Mouse (Mus musculus) olfactory bulb, adult 2 months (tissue): ENCODE measurements around the gene Neurl1a. TPM values are rescaled to one million over a fixed set of nuclear protein-coding genes. Genes with fewer than 3 reads are reported as not detected.
A peak's percentile ranks its signal among the peaks of the same experiment; 100 is the strongest.

ENCODE experiments used
- H3K27ac ChIP-seq: fragments of 200-500 bp; 2 replicates; pipeline ENCODE4 v1.5.1; 2012; ENCODE audit warnings: low read depth, low read length; ENCODE audit not compliant: insufficient read depth
- H3K4me1 ChIP-seq: fragments of 200-500 bp; 2 replicates; pipeline ENCODE4 v1.6.1; 2012; ENCODE audit warnings: low read length; ENCODE audit not compliant: control insufficient read depth, insufficient read depth
- H3K4me3 ChIP-seq: fragments of 200-500 bp; 2 replicates; pipeline ENCODE4 v1.5.1; 2012; ENCODE audit warnings: mild to moderate bottlenecking, low read depth, low read length, moderate library complexity; ENCODE audit not compliant: insufficient read depth
- CTCF ChIP-seq: fragments of 200-500 bp; IDR thresholded peaks from 2 replicates; pipeline ENCODE4 v1.5.1; 2012; ENCODE audit warnings: low read depth, mild to moderate bottlenecking, low read length, moderate library complexity; ENCODE audit not compliant: insufficient read depth
- POLR2A ChIP-seq: fragments of 200-500 bp; IDR thresholded peaks from 2 replicates; pipeline ENCODE4 v1.6.1; 2012; ENCODE audit warnings: mild to moderate bottlenecking, low read depth, low read length, moderate library complexity; ENCODE audit not compliant: insufficient read depth
- WGBS: fragments of 180-500 bp; shearing (Covaris S2); methylation state at CpG from one replicate; pipeline ENCODE4 v1.1.7; 2018; 5-methylcytosine and 5-hydroxymethylcytosine counted together
- polyA plus RNA-seq: library from polyadenylated mRNA; stranded (reverse); fragments of >200 nt; gene quantifications from 2 replicates; pipeline ENCODE4 v1.2.4, GENCODE M21; 2012; ENCODE audit warnings: low replicate concordance; ENCODE audit not compliant: missing spikeins, insufficient read depth, insufficient read length

The Neurl1a gene
- polyA plus RNA-seq, 1 experiment: not detected

DNA sequence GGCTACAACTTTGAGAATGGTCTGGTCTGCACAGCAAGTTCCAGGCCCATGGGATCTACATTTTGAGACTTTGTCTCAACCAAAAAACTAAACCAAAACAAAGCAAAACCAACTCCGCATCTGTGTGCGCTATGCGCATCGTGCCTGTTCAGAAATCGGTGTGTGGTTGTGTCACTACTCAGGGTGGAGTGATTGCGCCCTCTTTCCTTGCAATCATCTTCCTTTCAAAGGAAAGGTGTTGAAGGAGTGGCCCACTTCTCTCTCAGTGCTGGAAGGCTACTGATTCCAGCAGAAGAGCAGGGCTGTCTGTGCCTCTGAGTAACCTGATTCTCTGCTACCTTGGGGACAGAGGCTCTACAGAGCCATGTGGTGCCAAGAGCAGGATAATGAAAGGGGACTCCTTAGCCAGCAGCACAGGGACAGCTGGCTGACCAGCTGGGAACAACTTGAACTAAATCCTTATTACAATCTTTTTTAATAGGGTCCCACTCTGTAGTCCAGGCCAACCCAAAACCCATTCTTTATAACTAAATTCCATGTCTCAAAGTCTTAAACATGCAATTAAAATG is 15.4 kb upstream of the Neurl1a start:
- WGBS: 93% methylated on average over 6 of the region's 6 CpGs
- no peak for TF ChIP-seq CTCF
- TF ChIP-seq POLR2A: no peak
- H3K4me1 ChIP-seq: 0 out of 2 replicates have a peak, but pooled peaks cover under 1% of the 10 kb centered on the region

DNA sequence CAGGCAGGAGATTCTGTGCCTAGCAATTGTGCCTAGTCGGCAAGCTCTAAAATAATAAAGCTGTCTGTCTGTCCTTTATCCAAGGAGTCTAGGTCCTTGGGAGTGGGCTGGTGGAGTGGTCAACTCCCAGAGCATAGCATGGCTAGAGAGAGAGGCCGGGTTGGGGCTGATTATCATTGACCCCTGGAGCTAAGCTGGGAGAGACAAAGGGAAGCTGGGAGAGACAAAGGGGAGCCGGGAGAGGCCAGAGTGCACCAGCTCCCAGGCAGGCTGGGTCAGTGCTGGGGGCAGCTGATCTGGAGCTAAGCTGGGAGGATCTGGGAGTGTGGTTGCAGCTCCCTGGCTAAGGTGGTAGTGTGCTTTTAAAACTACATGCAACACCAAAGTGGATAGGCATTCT is 11.9 kb upstream of the Neurl1a start:
- TF ChIP-seq CTCF (no peak), POLR2A (no peak)
- WGBS: 47% methylated on average over 3 of the region's 3 CpGs

More for the DNA sequence above, 15.4 kb upstream of the Neurl1a start:
- no peak overlapping the region for H3K27ac ChIP-seq
- no peak overlapping the region for H3K4me3 ChIP-seq

DNA sequence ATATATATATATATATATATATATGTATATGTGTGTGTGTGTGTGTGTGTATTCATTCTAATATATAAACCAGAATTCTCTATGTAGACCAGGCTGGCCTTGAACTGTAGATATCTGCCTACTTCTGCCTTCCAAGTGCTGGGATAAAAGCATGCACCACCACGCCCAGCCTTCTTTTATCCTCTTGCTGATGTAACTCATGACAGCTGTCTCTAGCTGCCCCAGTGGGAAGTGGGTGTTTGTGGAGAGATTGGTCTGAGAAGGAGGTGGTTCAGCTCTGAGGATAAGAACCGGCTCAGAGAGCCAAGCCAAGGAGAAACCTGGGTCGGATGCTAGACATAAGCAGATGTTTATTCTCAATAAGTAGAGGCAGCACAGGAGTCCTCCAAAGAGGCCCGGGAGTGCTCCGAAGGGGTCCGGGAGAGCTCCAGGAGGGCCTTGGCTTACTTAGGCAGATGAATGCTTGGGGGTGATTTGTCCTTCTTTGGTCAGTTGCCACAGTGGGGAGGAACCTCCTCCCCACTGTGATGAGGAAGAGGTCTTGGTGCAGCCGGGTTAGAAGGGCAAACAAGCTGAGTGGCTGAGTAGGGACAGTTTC is 10.9 kb upstream of the Neurl1a start:
- TF ChIP-seq POLR2A (no peak), CTCF (no peak)
- no peak overlapping the region for H3K27ac ChIP-seq
- H3K4me3 ChIP-seq: no peak overlapping the region
- H3K4me1 ChIP-seq: peaks cover 6% of the 10 kb centered on the region
- 52% methylated on average over 7 of the region's 7 CpGs for WGBS

More for the DNA sequence above, 11.9 kb upstream of the Neurl1a start:
- peaks cover 6% of the 10 kb centered on the region for H3K4me1 ChIP-seq
- H3K4me3 ChIP-seq: no peak overlapping the region
- no peak overlapping the region for H3K27ac ChIP-seq

DNA sequence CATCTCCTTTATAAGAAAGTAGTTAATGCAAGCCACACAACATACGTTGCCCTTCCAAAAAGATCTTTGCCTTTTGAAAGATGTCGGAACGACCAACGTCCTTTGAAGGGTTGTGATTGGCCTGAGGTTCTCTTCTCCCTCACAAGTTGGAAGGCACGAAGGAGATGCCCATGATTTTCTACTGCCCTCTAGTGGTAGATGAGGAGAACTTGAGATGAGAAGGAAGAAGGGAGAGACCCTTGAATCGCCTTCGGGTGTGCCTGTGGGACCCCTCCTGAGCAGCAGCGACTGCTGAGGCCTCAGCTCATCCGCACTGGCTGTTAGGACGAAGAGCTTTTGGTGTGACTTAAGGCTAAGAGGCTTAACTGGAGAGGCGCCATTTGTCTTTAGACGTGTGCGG is 10.4 kb upstream of the Neurl1a start:
- Histone ChIP-seq H3K4me1 (peaks cover 6% of the 10 kb centered on the region), H3K27ac (no peak overlapping the region), H3K4me3 (no peak overlapping the region)
- 7% methylated on average over 13 of the region's 13 CpGs for WGBS
- TF ChIP-seq POLR2A (no peak), CTCF (peak; percentile 42; the same call in 1 of the 2 replicates)

DNA sequence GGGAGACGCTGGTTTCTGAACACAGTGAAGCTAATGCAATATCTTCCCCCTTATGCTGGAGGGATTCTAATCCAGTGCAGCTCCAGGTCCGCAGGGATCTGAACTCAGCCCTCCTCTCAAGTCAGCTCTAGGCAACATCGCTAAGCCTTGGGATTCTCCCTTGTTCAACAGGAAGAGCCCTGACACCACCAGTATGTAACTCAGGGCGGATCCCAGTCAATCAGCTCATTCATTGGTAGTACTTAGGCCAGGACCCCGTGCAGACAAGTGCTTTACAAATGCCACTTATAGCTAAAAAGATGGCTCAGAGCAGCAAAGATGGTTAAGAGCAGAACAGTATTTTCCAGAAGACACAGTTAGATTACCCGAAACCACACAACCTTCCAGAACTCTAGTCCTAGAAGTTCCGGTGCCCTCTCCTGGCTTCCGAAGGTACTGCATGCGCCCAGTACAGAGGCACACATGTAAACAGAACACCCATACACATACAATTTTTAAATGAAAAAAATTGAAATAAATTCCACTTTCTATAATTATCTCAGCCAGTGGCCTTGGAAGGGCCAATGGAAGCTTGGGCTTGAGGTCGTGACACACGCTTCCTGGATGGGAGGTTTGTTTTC is 9.7 kb upstream of the Neurl1a start:
- no peak; the same call in 1 of the 2 replicates for TF ChIP-seq CTCF
- no peak for TF ChIP-seq POLR2A
- Histone ChIP-seq H3K4me3 (no peak overlapping the region), H3K27ac (no peak overlapping the region), H3K4me1 (peaks cover 6% of the 10 kb centered on the region)
- WGBS: 15% methylated on average over 11 of the region's 11 CpGs

DNA sequence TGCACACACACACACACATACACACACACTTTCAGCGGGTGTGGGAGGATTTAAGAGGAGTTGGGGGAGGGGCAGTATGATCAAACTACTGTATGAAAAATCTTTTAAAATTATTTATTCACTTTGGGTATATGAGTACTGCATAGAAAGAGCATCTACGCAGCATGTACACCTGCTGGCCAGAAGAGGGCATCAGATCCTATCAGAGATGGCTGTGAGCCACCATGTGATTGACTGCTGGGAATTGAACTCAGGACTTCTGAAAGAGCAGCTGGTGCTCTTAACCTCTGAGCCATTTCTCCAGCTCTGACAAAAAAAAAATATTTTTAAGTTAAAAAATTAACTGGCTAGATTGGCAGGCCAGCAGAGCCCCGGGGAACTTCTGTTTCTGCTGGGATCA is 4.1 kb upstream of the Neurl1a start:
- Histone ChIP-seq H3K4me3 (no peak overlapping the region), H3K4me1 (peaks cover 6% of the 10 kb centered on the region), H3K27ac (no peak overlapping the region)
- WGBS: 62% methylated on average over 3 of the region's 3 CpGs
- TF ChIP-seq CTCF: no peak
- TF ChIP-seq POLR2A: no peak

DNA sequence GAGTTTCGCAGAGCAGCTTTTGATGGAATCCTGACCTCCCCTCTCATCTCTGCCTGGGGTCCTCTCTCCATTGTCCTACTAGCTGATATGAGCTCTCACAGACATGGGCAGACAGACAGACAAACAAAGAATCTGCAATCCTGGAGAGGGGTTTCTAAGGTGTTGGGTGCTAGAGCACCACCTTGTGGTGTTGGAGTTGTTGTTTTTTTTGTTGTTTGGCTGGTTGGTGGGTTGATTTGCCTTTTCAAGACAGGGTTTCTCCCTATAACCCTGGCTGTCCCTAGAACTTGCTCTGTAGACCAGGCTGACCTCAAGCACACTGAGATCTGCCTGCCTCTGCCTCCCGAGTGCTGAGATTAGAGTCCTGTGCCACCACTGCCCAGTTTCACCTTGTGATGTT is 3.1 kb upstream of the Neurl1a start:
- TF ChIP-seq CTCF (no peak), POLR2A (no peak)
- H3K4me3 ChIP-seq: no peak overlapping the region
- H3K4me1 ChIP-seq: peaks cover 7% of the 10 kb centered on the region
- H3K27ac ChIP-seq: no peak overlapping the region
- WGBS: 73% methylated on average over 2 of the region's 2 CpGs

DNA sequence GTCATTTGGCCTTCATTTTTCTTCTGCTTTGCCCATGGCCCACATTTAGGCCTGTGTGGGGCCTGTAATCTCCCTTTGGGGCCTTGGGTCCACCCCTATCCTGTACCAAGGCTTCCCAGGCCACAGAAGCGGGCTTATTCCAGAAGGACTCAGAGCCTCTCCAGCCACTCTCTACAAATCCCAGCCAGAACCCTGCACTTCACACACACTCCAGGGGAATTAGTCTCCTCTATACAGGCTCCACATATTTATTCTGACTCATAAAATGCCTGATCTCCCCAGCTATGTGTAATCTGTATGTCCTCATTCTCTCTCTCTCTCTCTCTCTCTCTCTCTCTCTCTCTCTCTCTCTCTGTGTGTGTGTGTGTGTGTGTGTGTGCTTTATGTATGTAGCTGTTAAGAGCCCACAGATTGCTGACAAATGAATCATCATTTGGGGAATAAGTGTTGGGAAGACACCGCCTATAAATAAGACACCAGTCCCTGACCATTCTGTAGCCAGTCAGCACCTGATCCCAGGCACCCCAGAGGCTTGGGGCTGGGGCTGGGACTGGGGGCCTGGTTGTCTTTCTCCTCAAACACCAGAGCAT is 1.6 kb upstream of the Neurl1a start:
- Histone ChIP-seq H3K4me1 (peaks cover 7% of the 10 kb centered on the region), H3K4me3 (no peak overlapping the region), H3K27ac (no peak overlapping the region)
- TF ChIP-seq POLR2A (no peak), CTCF (no peak)
- WGBS: 72% methylated on average over 2 of the region's 2 CpGs

DNA sequence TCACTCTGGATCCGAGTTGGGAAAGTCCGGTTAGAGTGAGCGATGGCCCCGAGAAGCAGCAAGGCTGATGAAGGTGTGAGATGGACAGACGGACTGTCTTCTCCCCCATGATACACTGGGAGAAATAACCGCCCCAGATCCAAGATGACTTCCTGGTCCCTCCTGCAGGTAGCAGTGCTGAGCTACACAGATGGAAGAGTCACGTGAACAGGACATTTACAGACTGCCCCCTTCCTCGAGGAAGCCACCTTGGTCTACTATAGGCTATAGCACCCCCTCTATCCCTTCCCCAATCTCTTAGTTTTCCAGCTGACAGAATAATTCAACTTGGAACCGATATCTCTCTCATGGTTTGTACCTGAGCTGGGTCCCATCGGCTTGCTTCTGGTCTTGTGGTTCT is 619 bp upstream of the Neurl1a start:
- WGBS: 34% methylated on average over 10 of the region's 10 CpGs

More for the DNA sequence above, 619 bp upstream of the Neurl1a start:
- H3K4me1 ChIP-seq: peaks cover 7% of the 10 kb centered on the region
- TF ChIP-seq POLR2A: no peak
- no peak for TF ChIP-seq CTCF
- H3K27ac ChIP-seq: no peak overlapping the region
- no peak overlapping the region for H3K4me3 ChIP-seq
